Mouse (Mus musculus) thymus, adult 2 months (tissue): ENCODE results near the gene Kcnmb3.

ENCODE experiments used
- CTCF ChIP-seq: fragments of 200-500 bp; IDR thresholded peaks from 2 replicates; pipeline ENCODE4 v1.5.1; 2012; ENCODE audit warnings: mild to moderate bottlenecking, control low read depth, low read length, moderate library complexity, borderline replicate concordance; ENCODE audit not compliant: control insufficient read depth, poor library complexity, insufficient read depth; ENCODE audit errors: extremely low read depth
- POLR2A ChIP-seq: fragments of 200-500 bp; IDR thresholded peaks from 2 replicates; pipeline ENCODE4 v1.6.1; 2012; ENCODE audit warnings: mild to moderate bottlenecking, low read length, control low read depth, moderate library complexity; ENCODE audit not compliant: control insufficient read depth, poor library complexity, insufficient read depth; ENCODE audit errors: extremely low read depth

- no peak for TF ChIP-seq CTCF
- TF ChIP-seq POLR2A, result no peak
Observed at GRCm38 (mm10) chr3:32468411-32468810, 23.6 kb downstream of the Kcnmb3 start.
